Mouse (Mus musculus): ENCODE measurements around the gene Mpnd. TPM values are rescaled to one million over a fixed set of nuclear protein-coding genes. Genes with fewer than 3 reads are reported as not detected.
A peak's percentile ranks its signal among the peaks of the same experiment; 100 is the strongest.
"Not testable (repeated sequence)": the region's sequence is repeated elsewhere in the genome, so short reads cannot be mapped to it uniquely, and the experiment has no call there.

Gene Mpnd
- total RNA-seq, 2 experiments from 2014 or later: 92.6 to 121 TPM

- DNase-seq: peak; percentile 99
- intact Hi-C loops (cut with DNase I): no loop called here
Observed at GRCm38 (mm10) chr17:56036176-56036900, 30.8 kb downstream of the Mpnd start, which contains the start of gene Sh3gl1. TSS of gene Sh3gl1 (minus strand) at chr17:56036635.

- no peak for DNase-seq
- intact Hi-C loops (cut with DNase I): no loop called here
Observed at GRCm38 (mm10) chr17:56036901-56037287, 31.4 kb downstream of the Mpnd start.

GRCm38 (mm10) chr17:56038583-56039261 lies 33.2 kb downstream of the Mpnd start:
- intact Hi-C loops (cut with DNase I): no loop called here
- DNase-seq: no peak

GRCm38 (mm10) chr17:56039345-56039744 lies 33.8 kb downstream of the Mpnd start:
- intact Hi-C loops (cut with DNase I): no loop called here
- DNase-seq: no peak

- intact Hi-C loops (cut with DNase I): no loop called here
Observed at GRCm38 (mm10) chr17:56040030-56040856, 34.7 kb downstream of the Mpnd start, which contains the start of gene Chaf1a. TSS of gene Chaf1a (plus strand) at chr17:56040439.

GRCm38 (mm10) chr17:56040857-56041163 lies 35.3 kb downstream of the Mpnd start:
- DNase-seq: no peak
- intact Hi-C loops (cut with DNase I): no loop called here

More at GRCm38 (mm10) chr17:56040030-56040856, 34.7 kb downstream of the Mpnd start, which contains the start of gene Chaf1a:
- DNase-seq: peak; percentile 98

GRCm38 (mm10) chr17:56051369-56051768 lies 45.9 kb downstream of the Mpnd start:
- DNase-seq: no peak
- intact Hi-C loops (cut with DNase I): no loop called here

- intact Hi-C loops (cut with DNase I): no loop called here
Observed at GRCm38 (mm10) chr17:56054938-56055337, 49.4 kb downstream of the Mpnd start.

GRCm38 (mm10) chr17:56055945-56056678 lies 50.6 kb downstream of the Mpnd start:
- no peak for DNase-seq
- intact Hi-C loops (cut with DNase I): no loop called here

More at GRCm38 (mm10) chr17:56054938-56055337, 49.4 kb downstream of the Mpnd start:
- DNase-seq: no peak

GRCm38 (mm10) chr17:56057381-56058120 lies 52.0 kb downstream of the Mpnd start:
- intact Hi-C loops (cut with DNase I): no loop called here
- no peak for DNase-seq

GRCm38 (mm10) chr17:56062081-56062480 lies 56.6 kb downstream of the Mpnd start:
- DNase-seq: no peak
- intact Hi-C loops (cut with DNase I): no loop called here

GRCm38 (mm10) chr17:56065715-56066114 lies 60.2 kb downstream of the Mpnd start:
- DNase-seq; intact Hi-C loops (cut with DNase I): not testable (repeated sequence)

Other genes starting within 250 kb of the Mpnd start
- gene Zfp119a, start 126.8 kb upstream of the Mpnd start, total RNA-seq (2021): 1 to 10 TPM; 8.7 to 9.1 TPM
- 10 to 100 TPM; 10.8 to 11.4 TPM for gene Zfp959, start 113.6 kb upstream of the Mpnd start, total RNA-seq (2021)
- gene Zfp119b, start 56.2 kb upstream of the Mpnd start, total RNA-seq (2021): 1 to 10 TPM; 4.4 to 5.7 TPM
- gene Ebi3, start 53.1 kb upstream of the Mpnd start, total RNA-seq (2021): 1 to 10 TPM; 4.9 to 5.9 TPM
- 10 to 100 TPM; 16.7 to 18.2 TPM for gene Yju2, start 46.6 kb upstream of the Mpnd start, total RNA-seq (2021)
- 100 to 1,000 TPM in 1 of 2 experiments, 10 to 100 TPM in 1; 99.6 to 101 TPM for gene Shd, start 35.2 kb upstream of the Mpnd start, total RNA-seq (2021)
- 100 to 1,000 TPM; 110 to 119 TPM for gene Fsd1, start 19.2 kb upstream of the Mpnd start, total RNA-seq (2021)
- gene Stap2, start 127 bp upstream of the Mpnd start, total RNA-seq (2021): 1 to 10 TPM; 3.8 to 4.6 TPM
- 10 to 100 TPM; 53.6 to 55.3 TPM for gene Sh3gl1, start 30.9 kb downstream of the Mpnd start, total RNA-seq (2021)
- gene Chaf1a, start 34.7 kb downstream of the Mpnd start, total RNA-seq (2021): 1 to 10 TPM; 6.8 to 8.8 TPM
- gene Ubxn6, start 69.3 kb downstream of the Mpnd start, total RNA-seq (2021): 10 to 100 TPM; 69.1 to 78.9 TPM
- 100 to 1,000 TPM; 109 to 117 TPM for gene Hdgfl2, start 73.9 kb downstream of the Mpnd start, total RNA-seq (2021)
- gene Plin4, start 104.1 kb downstream of the Mpnd start, total RNA-seq (2021): under 1 TPM; 0.20 to 0.24 TPM
- gene Plin5, start 111.9 kb downstream of the Mpnd start, total RNA-seq (2021): 1 to 10 TPM; 1.2 to 1.9 TPM
- gene Lrg1, start 116.3 kb downstream of the Mpnd start, total RNA-seq (2021): not detected
- gene Sema6b, start 134.6 kb downstream of the Mpnd start, total RNA-seq (2021): 10 to 100 TPM; 91.1 to 95.7 TPM
- gene Tnfaip8l1, start 156.8 kb downstream of the Mpnd start, total RNA-seq (2021): 10 to 100 TPM; 11.1 TPM
- 10 to 100 TPM; 45.9 to 47.6 TPM for gene Mydgf, start 178.2 kb downstream of the Mpnd start, total RNA-seq (2021)
- 10 to 100 TPM; 48.9 to 50.2 TPM for gene Dpp9, start 213.2 kb downstream of the Mpnd start, total RNA-seq (2021)

Measured in left cerebral cortex, postnatal 4 days (tissue).